Mouse (Mus musculus) T-helper 2 cell (primary cell): Measurements from ENCODE around the gene Megf11.

Experiments used
- in situ Hi-C: fragments of 300-600 bp; cut with MboI, MseI; formaldehyde crosslinking; loops from one replicate; pipeline ENCODE4 v1.15.1; 2025; ENCODE audit warnings: high pct_unique_total_duplicates

The Megf11 gene

DNA sequence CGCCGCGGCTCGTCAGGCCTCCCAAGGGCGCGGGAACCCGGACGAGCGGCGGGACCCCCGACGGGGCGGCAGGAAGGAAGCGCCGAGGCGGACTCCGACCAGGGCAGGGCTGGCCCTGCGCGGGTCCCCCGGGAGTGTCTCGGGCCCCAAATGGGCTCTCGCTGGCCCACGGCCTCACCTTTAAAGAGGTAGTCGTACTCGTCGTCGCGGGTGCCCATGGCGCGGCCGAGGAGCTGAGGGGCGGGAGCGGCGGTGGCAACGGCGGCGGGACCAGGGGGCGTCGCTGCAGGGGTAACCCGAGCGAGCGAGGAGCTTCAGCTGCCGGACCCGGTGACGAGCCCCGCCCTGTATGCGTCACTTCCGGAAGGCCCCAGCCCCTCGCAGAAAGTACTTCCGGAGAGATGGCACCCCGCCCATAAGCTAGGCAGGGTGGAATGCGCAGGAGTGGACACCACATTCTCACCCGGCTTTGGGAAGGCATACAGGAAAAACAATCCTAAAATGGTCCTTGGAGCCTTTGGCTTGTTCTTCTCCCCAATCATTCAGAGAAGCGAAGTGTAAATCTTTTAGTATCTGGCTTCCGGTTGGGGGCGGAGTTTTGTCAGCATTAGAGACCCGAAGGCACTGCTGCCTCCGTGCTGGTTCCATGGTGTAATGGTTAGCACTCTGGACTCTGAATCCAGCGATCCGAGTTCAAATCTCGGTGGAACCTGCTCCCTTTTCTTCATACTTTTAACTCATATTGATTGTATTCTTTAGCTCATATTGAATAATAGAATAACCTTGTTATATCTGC is 352.2 kb downstream of the Megf11 start, which contains the start of gene Rab11a:
TSS of gene Rab11a (minus strand) at position 353 of the 796 bp plus-strand sequence.
- in situ Hi-C loops: loop anchor here (10.0 kb wide), 1 partner anchor 1933 kb away; no protein-coding TSS in a partner anchor

DNA sequence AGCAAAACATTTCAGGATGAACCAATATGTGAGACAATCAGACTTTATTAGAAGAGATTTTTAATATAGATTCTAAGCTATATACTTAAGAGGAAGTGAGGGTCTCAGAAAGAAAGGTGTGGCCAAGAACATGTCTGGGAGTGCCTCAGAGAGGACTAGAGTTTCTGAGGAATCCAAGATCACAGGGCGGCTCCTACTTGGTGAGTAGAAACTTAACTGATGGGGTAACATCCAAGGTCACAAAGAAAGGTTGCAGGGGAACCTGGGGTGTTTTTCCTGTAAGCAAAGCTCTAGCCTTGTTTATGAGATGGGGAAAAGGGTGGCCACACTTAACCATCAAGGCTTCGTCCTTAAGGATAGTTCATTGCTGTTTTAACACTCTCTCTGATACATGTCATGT is 353.6 kb downstream of the Megf11 start:
- in situ Hi-C loops: loop anchor here (10.0 kb wide), 1 partner anchor 1934 kb away; no protein-coding TSS in a partner anchor

DNA sequence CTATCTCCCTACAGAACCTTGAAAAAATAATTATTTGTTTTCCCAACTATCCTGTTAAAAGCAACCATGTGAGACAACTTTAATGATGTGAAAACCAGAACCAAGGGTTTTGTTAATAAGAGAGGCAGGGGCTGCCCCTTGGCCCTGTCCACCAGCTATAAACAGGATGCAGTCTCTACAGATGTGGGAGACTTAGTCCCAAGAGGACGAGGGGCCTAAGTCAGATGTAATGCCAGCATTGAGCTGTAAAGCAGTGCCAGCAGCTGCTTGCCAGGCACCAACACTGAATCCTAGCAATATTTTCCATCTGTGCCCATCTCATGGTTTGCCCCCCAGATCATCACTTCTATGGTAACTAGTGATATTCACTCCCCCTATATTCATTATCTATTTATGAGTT is 357.0 kb downstream of the Megf11 start:
- in situ Hi-C loops: no loop called here

DNA sequence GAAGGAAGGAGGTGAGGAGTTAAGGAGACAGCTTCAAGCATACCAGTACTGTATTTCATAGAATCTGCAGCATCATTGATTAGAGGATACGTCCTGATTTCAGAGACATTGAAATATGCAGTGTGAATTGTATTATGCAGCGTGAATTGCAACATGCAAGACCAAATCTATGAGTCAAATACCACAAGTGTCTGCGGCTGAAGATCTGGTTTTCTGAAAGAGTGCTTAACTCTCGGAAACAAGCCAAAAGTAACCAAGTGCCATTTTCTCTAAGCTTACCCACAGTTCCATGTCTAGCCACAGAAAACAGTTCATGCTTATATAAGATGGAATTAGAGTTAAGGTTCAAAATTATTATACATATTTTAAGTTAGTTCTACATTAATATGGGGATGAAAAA is 362.3 kb downstream of the Megf11 start:
- in situ Hi-C loops: no loop called here

DNA sequence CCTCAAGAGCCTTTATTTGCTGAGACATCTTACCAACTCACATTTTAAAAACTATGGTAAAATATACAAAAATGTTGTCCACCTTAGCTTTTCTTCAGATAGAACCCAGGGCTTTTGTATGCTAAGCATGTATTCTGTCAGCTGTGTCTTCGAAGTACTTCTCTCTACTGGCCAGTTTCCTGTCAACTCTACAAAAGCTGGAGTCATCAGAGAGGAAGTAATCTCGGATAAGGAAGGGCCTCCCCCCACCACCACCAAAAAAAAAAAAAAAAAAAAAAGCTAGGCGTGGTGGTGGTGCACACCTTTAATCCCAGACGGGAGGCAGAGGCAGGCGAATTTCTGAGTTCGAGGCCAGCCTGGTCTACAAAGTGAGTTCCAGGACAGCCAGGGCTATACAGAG is 363.9 kb downstream of the Megf11 start:
- in situ Hi-C loops: no loop called here

DNA sequence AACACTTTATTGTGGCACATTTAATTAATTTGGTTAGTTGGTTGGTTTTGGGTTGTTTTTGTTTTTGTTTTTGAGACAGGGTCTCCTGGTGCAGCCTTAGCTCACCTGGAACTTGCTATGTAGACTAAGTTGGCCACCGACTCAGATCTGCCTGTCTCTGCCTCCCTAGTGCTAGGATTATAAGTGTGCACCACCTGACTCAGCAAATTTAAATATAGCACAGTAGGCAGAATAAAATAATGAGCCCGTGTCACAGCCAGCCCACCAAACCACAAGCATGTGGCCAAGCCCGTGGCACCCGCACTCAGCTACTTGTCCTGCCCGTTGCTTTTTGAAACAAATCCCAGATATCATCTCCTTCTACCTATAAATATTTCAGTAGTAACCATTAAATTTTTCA is 367.1 kb downstream of the Megf11 start:
- in situ Hi-C loops: no loop called here

DNA sequence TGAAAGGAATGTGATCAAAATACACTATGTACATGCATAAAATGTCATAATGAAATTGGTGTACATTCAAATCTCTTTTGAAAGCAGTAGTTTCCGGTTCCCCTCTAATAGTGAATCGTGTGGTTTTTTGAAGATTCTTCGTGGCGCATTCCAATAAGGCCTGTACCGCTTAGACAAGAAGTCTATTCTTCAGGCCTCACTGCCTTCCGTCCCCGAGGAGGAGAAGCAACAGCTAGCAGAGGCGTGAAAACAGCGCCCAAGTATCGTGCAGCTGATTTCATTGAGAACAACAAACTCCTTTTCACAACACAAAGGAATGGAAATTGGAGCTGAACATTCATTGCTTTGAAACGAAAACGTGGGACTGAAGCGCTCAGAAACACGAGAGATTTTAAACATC is 372.6 kb downstream of the Megf11 start:
- in situ Hi-C loops: no loop called here
